Mouse (Mus musculus) heart, embryonic 14.5 days (tissue): ENCODE measurements around the gene Rest. TPM values are rescaled to one million over a fixed set of nuclear protein-coding genes. Genes with fewer than 3 reads are reported as not detected.

ENCODE experiments used
- ATAC-seq: fragments of 200-750 bp; cut with Nextera tagmentation; 2 replicates; pipeline ENCODE4 v1.8.0; 2017; ENCODE audit warnings: low read depth, moderate TSS enrichment; ENCODE audit not compliant: insufficient number of reproducible peaks, insufficient read depth, low FRiP score
- H3K27ac ChIP-seq, 2 experiments: fragments of 200-500 bp in 1 of 2; fragments of 300-500 bp in 1 of 2; sonication (generic) in 1 of 2; replicated peaks in 1 of 2; 2 replicates each; pipeline ENCODE4 v1.5.1; 2012 to 2014; ENCODE audit warnings: low read depth in 2 of 2, low read length in 2 of 2, control low read depth in 1 of 2, mild to moderate bottlenecking in 1 of 2, mixed read lengths in 1 of 2; ENCODE audit not compliant: control insufficient read depth in 1 of 2, insufficient read depth in 1 of 2
- H3K27me3 ChIP-seq: fragments of 300-500 bp; sonication (generic); 2 replicates; pipeline ENCODE4 v1.6.1; 2014; ENCODE audit warnings: mild to moderate bottlenecking, low read length, control low read depth; ENCODE audit not compliant: control insufficient read depth, insufficient read depth
- H3K36me3 ChIP-seq: fragments of 300-500 bp; sonication (generic); 2 replicates; pipeline ENCODE4 v1.6.1; 2014; ENCODE audit warnings: mild to moderate bottlenecking, control low read depth, low read length, mixed read lengths; ENCODE audit not compliant: control insufficient read depth, insufficient read depth
- H3K4me1 ChIP-seq, 2 experiments: fragments of 200-500 bp in 1 of 2; fragments of 300-500 bp in 1 of 2; sonication (generic) in 1 of 2; 2 replicates each; pipeline ENCODE4 v1.6.1; 2012 to 2014; ENCODE audit warnings: low read length in 2 of 2, control low read depth in 1 of 2, mixed read lengths in 1 of 2; ENCODE audit not compliant: control insufficient read depth in 2 of 2, insufficient read depth in 2 of 2
- H3K4me2 ChIP-seq: fragments of 300-500 bp; sonication (generic); 2 replicates; pipeline ENCODE4 v1.6.1; 2014; ENCODE audit warnings: mild to moderate bottlenecking, low read length
- H3K4me3 ChIP-seq, 2 experiments: fragments of 200-500 bp in 1 of 2; fragments of 300-500 bp in 1 of 2; sonication (generic) in 1 of 2; 2 replicates each; pipeline ENCODE4 v1.5.1; 2012 to 2014; ENCODE audit warnings: low read length in 2 of 2, mild to moderate bottlenecking in 2 of 2, control low read depth in 1 of 2, low read depth in 1 of 2, moderate library complexity in 1 of 2; ENCODE audit not compliant: control insufficient read depth in 1 of 2, insufficient read depth in 1 of 2
- H3K9ac ChIP-seq: fragments of 300-500 bp; sonication (generic); 2 replicates; pipeline ENCODE4 v1.6.1; 2014; ENCODE audit warnings: mild to moderate bottlenecking, low read length
- H3K9me3 ChIP-seq: fragments of 300-500 bp; sonication (generic); 2 replicates; pipeline ENCODE4 v1.6.1; 2016; ENCODE audit warnings: low read length, control low read depth; ENCODE audit not compliant: control insufficient read depth
- WGBS: fragments of 180-500 bp; shearing (Covaris S2); extraction: QIAGEN DNeasy Blood & Tissue Kit; methylation state at CpG from one replicate; pipeline ENCODE4 v1.1.7; 2014; 5-methylcytosine and 5-hydroxymethylcytosine counted together
- polyA plus RNA-seq: library from polyadenylated mRNA; unstranded; fragments of >200 nt; fragmentation: Nextera tagmentation; extraction: Ambion mirVana; gene quantifications from 2 replicates; pipeline ENCODE4 v1.2.1, GENCODE M21; 2014

Rest gene
- polyA plus RNA-seq, 1 experiment from 2014 or later = 26.7 TPM

GRCm38 (mm10) chr5:77266066-77266885, 985 bp downstream of the Rest start:
- Histone ChIP-seq H3K27me3 (no peaks in the 10 kb centered on the region), H3K4me3 (peak overlapping the region; percentile 72 to 98), H3K4me2 (peak overlapping the region; percentile 59), H3K9me3 (no peaks in the 10 kb centered on the region), H3K27ac (peak overlapping the region; percentile 91 to 98), H3K4me1 (peaks cover 7 to 10% of the 10 kb centered on the region in 2 experiments; a peak in 3 of 4 replicates), H3K9ac (peak overlapping the region; percentile 90), H3K36me3 (peaks cover 32% of the 10 kb centered on the region)
- WGBS = under 1% methylated on average over 62 of the region's 87 CpGs
- peak; percentile 69 for ATAC-seq

GRCm38 (mm10) chr5:77266886-77267401, 1.7 kb downstream of the Rest start:
- Histone ChIP-seq H3K27me3 (no peaks in the 10 kb centered on the region), H3K9me3 (no peaks in the 10 kb centered on the region), H3K4me2 (peak overlapping the region; percentile 59), H3K27ac (peak overlapping the region; percentile 91 to 98), H3K9ac (peak overlapping the region; percentile 90), H3K36me3 (peaks cover 39% of the 10 kb centered on the region), H3K4me3 (peak overlapping the region; percentile 72 to 98), H3K4me1 (peaks cover 7 to 10% of the 10 kb centered on the region in 2 experiments; a peak in 3 of 4 replicates)
- ATAC-seq = no peak
- 4% methylated on average over 11 of the region's 11 CpGs for WGBS

GRCm38 (mm10) chr5:77267441-77267840, 2.1 kb downstream of the Rest start:
- H3K27ac ChIP-seq = no peak overlapping the region

GRCm38 (mm10) chr5:77267957-77268624, 2.8 kb downstream of the Rest start:
- Histone ChIP-seq H3K27ac (no peak overlapping the region), H3K36me3 (peaks cover 50% of the 10 kb centered on the region), H3K4me2 (peak overlapping the region; percentile 59; the same call in 1 of the 2 replicates), H3K4me1 (peaks cover 7 to 10% of the 10 kb centered on the region in 2 experiments; a peak in 3 of 4 replicates), H3K27me3 (no peaks in the 10 kb centered on the region), H3K9me3 (no peaks in the 10 kb centered on the region), H3K4me3 (no peak overlapping the region), H3K9ac (no peak overlapping the region)
- WGBS = 94% methylated on average over 30 of the region's 30 CpGs
- ATAC-seq = no peak

More at GRCm38 (mm10) chr5:77267441-77267840, 2.1 kb downstream of the Rest start:
- Histone ChIP-seq H3K9ac (peak overlapping the region; percentile 90; the same call in 1 of the 2 replicates), H3K4me2 (peak overlapping the region; percentile 59), H3K9me3 (no peaks in the 10 kb centered on the region), H3K4me1 (peaks cover 7 to 10% of the 10 kb centered on the region in 2 experiments; a peak in 3 of 4 replicates), H3K27me3 (no peaks in the 10 kb centered on the region), H3K36me3 (peaks cover 44% of the 10 kb centered on the region), H3K4me3 (peak overlapping the region in 1 of 2 experiments; percentile 98; a peak in 2 of 4 replicates)
- ATAC-seq = no peak
- WGBS = 64% methylated on average over 4 of the region's 4 CpGs

- peaks cover 63% of the 10 kb centered on the region for H3K36me3 ChIP-seq
- no peak for ATAC-seq
Measured at GRCm38 (mm10) chr5:77269399-77269798, 4.1 kb downstream of the Rest start.

GRCm38 (mm10) chr5:77273151-77273550, 7.9 kb downstream of the Rest start:
- no peaks in the 10 kb centered on the region for H3K27me3 ChIP-seq
- WGBS = 74% methylated on average over 7 of the region's 7 CpGs
- no peak for ATAC-seq
- H3K4me1 ChIP-seq = 0 out of 4 replicates have a peak, but pooled peaks cover 0 to under 1% of the 10 kb centered on the region in 2 experiments
- H3K4me3 ChIP-seq = no peak overlapping the region
- no peak overlapping the region for H3K4me2 ChIP-seq
- peaks cover 96% of the 10 kb centered on the region for H3K36me3 ChIP-seq
- no peaks in the 10 kb centered on the region for H3K9me3 ChIP-seq
- no peak overlapping the region for H3K27ac ChIP-seq
- no peak overlapping the region for H3K9ac ChIP-seq

More at GRCm38 (mm10) chr5:77269399-77269798, 4.1 kb downstream of the Rest start:
- Histone ChIP-seq H3K27ac (no peak overlapping the region), H3K4me1 (peaks cover 7 to 10% of the 10 kb centered on the region in 2 experiments; a peak in 3 of 4 replicates), H3K4me3 (no peak overlapping the region), H3K9me3 (no peaks in the 10 kb centered on the region), H3K4me2 (no peak overlapping the region), H3K27me3 (no peaks in the 10 kb centered on the region), H3K9ac (no peak overlapping the region)
- WGBS = 71% methylated on average over 8 of the region's 8 CpGs

- Histone ChIP-seq H3K27me3 (no peaks in the 10 kb centered on the region), H3K9ac (no peak overlapping the region), H3K4me2 (no peak overlapping the region), H3K36me3 (peaks cover 94% of the 10 kb centered on the region), H3K4me3 (no peak overlapping the region), H3K27ac (no peak overlapping the region), H3K4me1 (no peaks in the 10 kb centered on the region), H3K9me3 (no peaks in the 10 kb centered on the region)
- ATAC-seq = no peak
- 90% methylated on average over 5 of the region's 5 CpGs for WGBS
Measured at GRCm38 (mm10) chr5:77275950-77276349, 10.7 kb downstream of the Rest start.
